Mouse (Mus musculus): ENCODE data around the gene Mtus2.

The Mtus2 gene

GRCm38 (mm10) chr5:148353429-148353828 lies 396.3 kb downstream of the Mtus2 start:
- no peak for DNase-seq

- DNase-seq: no peak
Measured at GRCm38 (mm10) chr5:148354536-148354935, 397.4 kb downstream of the Mtus2 start.

GRCm38 (mm10) chr5:148355822-148356221 lies 398.7 kb downstream of the Mtus2 start:
- DNase-seq: no peak

- no peak for DNase-seq
Measured at GRCm38 (mm10) chr5:148357168-148357567, 400.0 kb downstream of the Mtus2 start.

GRCm38 (mm10) chr5:148359131-148359530 lies 402.0 kb downstream of the Mtus2 start:
- DNase-seq: no peak

- DNase-seq: no peak
Measured at GRCm38 (mm10) chr5:148360922-148361758, 404.0 kb downstream of the Mtus2 start.

GRCm38 (mm10) chr5:148361759-148362010 lies 404.6 kb downstream of the Mtus2 start:
- DNase-seq: no peak

- DNase-seq: no peak
Measured at GRCm38 (mm10) chr5:148362296-148362695, 405.2 kb downstream of the Mtus2 start.

- DNase-seq: no peak
Measured at GRCm38 (mm10) chr5:148363441-148364113, 406.5 kb downstream of the Mtus2 start.

All from cerebellum, adult 9-10 months (tissue).